Mouse (Mus musculus) heart, embryonic 14.5 days (tissue): ENCODE measurements around the gene Ppp2r5d. TPM values are rescaled to one million over a fixed set of nuclear protein-coding genes. Genes with fewer than 3 reads are reported as not detected.

Experiments used
- ATAC-seq: fragments of 200-750 bp; cut with Nextera tagmentation; 2 replicates; pipeline ENCODE4 v1.8.0; 2017; ENCODE audit warnings: low read depth, moderate TSS enrichment; ENCODE audit not compliant: insufficient number of reproducible peaks, insufficient read depth, low FRiP score
- H3K27ac ChIP-seq, 2 experiments: fragments of 200-500 bp in 1 of 2; fragments of 300-500 bp in 1 of 2; sonication (generic) in 1 of 2; replicated peaks in 1 of 2; 2 replicates each; pipeline ENCODE4 v1.5.1; 2012 to 2014; ENCODE audit warnings: low read depth in 2 of 2, low read length in 2 of 2, control low read depth in 1 of 2, mild to moderate bottlenecking in 1 of 2, mixed read lengths in 1 of 2; ENCODE audit not compliant: control insufficient read depth in 1 of 2, insufficient read depth in 1 of 2
- H3K27me3 ChIP-seq: fragments of 300-500 bp; sonication (generic); 2 replicates; pipeline ENCODE4 v1.6.1; 2014; ENCODE audit warnings: mild to moderate bottlenecking, low read length, control low read depth; ENCODE audit not compliant: control insufficient read depth, insufficient read depth
- H3K36me3 ChIP-seq: fragments of 300-500 bp; sonication (generic); 2 replicates; pipeline ENCODE4 v1.6.1; 2014; ENCODE audit warnings: mild to moderate bottlenecking, control low read depth, low read length, mixed read lengths; ENCODE audit not compliant: control insufficient read depth, insufficient read depth
- H3K4me1 ChIP-seq, 2 experiments: fragments of 200-500 bp in 1 of 2; fragments of 300-500 bp in 1 of 2; sonication (generic) in 1 of 2; 2 replicates each; pipeline ENCODE4 v1.6.1; 2012 to 2014; ENCODE audit warnings: low read length in 2 of 2, control low read depth in 1 of 2, mixed read lengths in 1 of 2; ENCODE audit not compliant: control insufficient read depth in 2 of 2, insufficient read depth in 2 of 2
- H3K4me2 ChIP-seq: fragments of 300-500 bp; sonication (generic); 2 replicates; pipeline ENCODE4 v1.6.1; 2014; ENCODE audit warnings: mild to moderate bottlenecking, low read length
- H3K4me3 ChIP-seq, 2 experiments: fragments of 200-500 bp in 1 of 2; fragments of 300-500 bp in 1 of 2; sonication (generic) in 1 of 2; 2 replicates each; pipeline ENCODE4 v1.5.1; 2012 to 2014; ENCODE audit warnings: low read length in 2 of 2, mild to moderate bottlenecking in 2 of 2, control low read depth in 1 of 2, low read depth in 1 of 2, moderate library complexity in 1 of 2; ENCODE audit not compliant: control insufficient read depth in 1 of 2, insufficient read depth in 1 of 2
- H3K9ac ChIP-seq: fragments of 300-500 bp; sonication (generic); 2 replicates; pipeline ENCODE4 v1.6.1; 2014; ENCODE audit warnings: mild to moderate bottlenecking, low read length
- H3K9me3 ChIP-seq: fragments of 300-500 bp; sonication (generic); 2 replicates; pipeline ENCODE4 v1.6.1; 2016; ENCODE audit warnings: low read length, control low read depth; ENCODE audit not compliant: control insufficient read depth
- WGBS: fragments of 180-500 bp; shearing (Covaris S2); extraction: QIAGEN DNeasy Blood & Tissue Kit; methylation state at CpG from one replicate; pipeline ENCODE4 v1.1.7; 2014; 5-methylcytosine and 5-hydroxymethylcytosine counted together
- polyA plus RNA-seq: library from polyadenylated mRNA; unstranded; fragments of >200 nt; fragmentation: Nextera tagmentation; extraction: Ambion mirVana; gene quantifications from 2 replicates; pipeline ENCODE4 v1.2.1, GENCODE M21; 2014

Ppp2r5d gene
- polyA plus RNA-seq, 1 experiment from 2014 or later, result 46.3 TPM

DNA sequence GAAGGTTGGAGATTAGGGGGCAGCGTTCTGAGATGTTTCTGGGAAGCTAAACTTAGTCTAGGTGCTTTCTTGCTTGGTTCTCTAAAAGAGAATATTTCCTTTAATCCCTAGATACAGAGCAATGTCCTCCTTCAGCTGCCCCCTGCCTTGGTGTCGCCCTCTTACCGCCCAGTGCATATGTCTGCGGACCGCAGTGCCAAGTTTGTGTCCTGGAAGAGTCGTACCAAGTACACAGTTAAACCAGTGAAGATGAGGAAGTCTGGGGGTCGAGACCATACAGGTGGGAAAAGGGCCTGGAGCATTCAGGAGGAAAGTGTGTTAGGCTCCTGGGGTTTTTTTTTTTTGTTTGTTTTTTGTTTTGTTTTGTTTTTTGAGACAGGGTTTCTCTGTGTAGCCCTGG is 57.6 kb downstream of the Ppp2r5d start:
- Histone ChIP-seq H3K4me3 (no peak overlapping the region), H3K4me2 (peak overlapping the region; percentile 76; the same call in 1 of the 2 replicates), H3K27me3 (no peaks in the 10 kb centered on the region), H3K27ac (no peak overlapping the region), H3K9ac (no peak overlapping the region), H3K4me1 (peaks cover 20 to 43% of the 10 kb centered on the region in 2 experiments), H3K36me3 (peaks cover 37% of the 10 kb centered on the region), H3K9me3 (no peaks in the 10 kb centered on the region)
- WGBS, result 88% methylated on average over 7 of the region's 7 CpGs
- ATAC-seq, result no peak

DNA sequence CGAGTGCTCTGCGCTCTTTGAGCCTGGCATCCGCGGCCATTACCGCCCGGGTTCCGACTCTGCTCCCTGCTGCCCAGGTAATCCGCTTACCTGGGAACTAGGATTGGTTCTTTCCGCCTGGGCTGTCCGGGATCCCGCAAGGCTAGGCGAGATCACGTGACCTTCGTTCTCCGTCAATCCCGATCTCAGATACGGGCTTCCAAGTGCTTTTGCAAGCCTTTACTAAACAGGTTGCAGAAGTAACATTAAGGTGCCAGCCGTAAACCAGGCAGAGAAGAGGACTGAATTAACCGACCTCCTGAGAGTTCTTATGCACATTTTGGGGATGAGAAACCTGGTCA is 58.6 kb downstream of the Ppp2r5d start:
- peak overlapping the region; percentile 90 for H3K9ac ChIP-seq
- no peak for ATAC-seq
- H3K4me1 ChIP-seq, result peaks cover 11 to 33% of the 10 kb centered on the region in 2 experiments
- peak overlapping the region; percentile 56 to 87 for H3K27ac ChIP-seq
- H3K9me3 ChIP-seq, result no peaks in the 10 kb centered on the region
- H3K4me3 ChIP-seq, result peak overlapping the region; percentile 64 to 90
- peaks cover 44% of the 10 kb centered on the region for H3K36me3 ChIP-seq
- under 1% methylated on average over 19 of the region's 19 CpGs for WGBS
- no peaks in the 10 kb centered on the region for H3K27me3 ChIP-seq
- peak overlapping the region; percentile 76 for H3K4me2 ChIP-seq

DNA sequence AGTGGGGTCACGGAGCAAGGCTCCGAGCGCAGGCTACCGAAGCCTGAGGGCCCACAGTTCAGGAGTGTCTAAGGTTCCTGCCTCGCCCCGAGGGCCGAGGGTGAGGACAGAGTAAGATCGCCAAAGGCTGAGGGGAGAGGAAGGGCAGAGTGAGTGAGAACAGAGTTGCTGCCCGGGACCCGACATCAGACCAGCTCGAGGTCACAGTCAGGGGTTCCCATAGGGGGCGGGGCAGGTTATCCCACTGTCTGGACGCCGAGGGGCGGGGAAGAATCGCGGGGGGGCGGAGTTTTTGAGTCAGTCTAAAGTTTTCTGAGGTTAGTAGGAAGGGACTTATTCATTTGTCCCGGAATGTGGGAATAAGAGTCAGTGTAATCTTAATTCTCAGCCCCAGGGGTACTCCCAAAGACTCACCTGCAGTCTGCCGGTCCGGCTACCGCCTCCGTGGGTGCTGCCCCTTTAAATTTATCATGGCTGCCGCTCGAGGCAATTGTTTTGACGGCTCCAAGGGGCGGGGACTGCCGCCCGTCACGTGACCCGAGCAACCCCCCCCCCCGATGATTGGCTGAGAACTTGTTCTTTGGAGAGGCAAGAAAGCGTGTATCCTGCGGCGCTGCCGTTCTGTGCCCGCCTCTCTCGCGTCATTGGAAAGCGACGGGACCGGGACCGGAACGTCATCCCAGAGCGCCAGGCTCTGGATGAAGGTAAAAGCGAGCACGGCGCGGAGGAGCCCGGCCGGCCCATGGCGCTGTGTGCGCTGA is 59.2 kb downstream of the Ppp2r5d start, which contains the start of the genes Klc4 and Mrpl2:
Klc4 (minus strand) TSS at position 462 of the 761 bp plus-strand sequence.
Mrpl2 (plus strand) TSS at position 669 of the 761 bp plus-strand sequence.
- H3K36me3 ChIP-seq, result peaks cover 50% of the 10 kb centered on the region
- no peaks in the 10 kb centered on the region for H3K9me3 ChIP-seq
- peaks cover 6 to 29% of the 10 kb centered on the region in 2 experiments; a peak in 3 of 4 replicates for H3K4me1 ChIP-seq
- H3K27ac ChIP-seq, result peak within 1 kb of the TSS; percentile 78 to 87
- under 1% methylated on average over 53 of the region's 53 CpGs for WGBS
- no peaks in the 10 kb centered on the region for H3K27me3 ChIP-seq
- H3K4me2 ChIP-seq, result peak within 1 kb of the TSS; percentile 76
- peak within 1 kb of the TSS; percentile 90 for H3K4me3 ChIP-seq
- H3K9ac ChIP-seq, result peak within 1 kb of the TSS; percentile 90
- peak; percentile 77 for ATAC-seq

DNA sequence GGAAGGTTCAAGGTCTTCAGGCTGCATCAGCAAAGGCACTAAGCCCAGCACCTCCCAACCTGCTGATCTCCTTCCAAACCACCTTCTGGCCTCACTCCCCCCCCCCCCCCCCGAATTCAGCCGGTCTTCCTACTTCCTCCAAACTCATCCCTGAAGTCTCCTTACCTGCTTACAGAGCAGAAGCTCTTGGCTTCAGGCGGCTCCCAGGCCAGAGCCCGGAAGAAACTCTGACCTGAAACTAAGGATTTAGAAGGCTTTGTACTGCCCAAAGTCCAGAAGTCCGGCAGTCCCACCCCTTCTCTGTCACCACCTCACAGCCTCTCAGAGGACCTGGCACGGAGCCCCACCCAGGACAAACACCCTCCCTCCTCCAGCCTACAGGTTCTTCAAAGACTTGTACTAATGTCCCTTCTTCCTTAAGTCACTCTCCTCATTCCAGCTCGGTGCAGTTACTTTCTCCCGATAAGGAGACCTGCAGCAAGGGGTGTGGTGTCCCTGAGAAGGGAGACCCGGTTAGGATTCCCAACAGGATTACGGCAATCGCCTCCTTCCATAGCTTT is 59.9 kb downstream of the Ppp2r5d start:
- Histone ChIP-seq H3K36me3 (peaks cover 57% of the 10 kb centered on the region), H3K27ac (peak overlapping the region; percentile 78), H3K9me3 (no peaks in the 10 kb centered on the region), H3K4me1 (peaks cover 6 to 29% of the 10 kb centered on the region in 2 experiments; a peak in 3 of 4 replicates), H3K27me3 (no peaks in the 10 kb centered on the region), H3K9ac (peak overlapping the region; percentile 90), H3K4me2 (peak overlapping the region; percentile 76), H3K4me3 (peak overlapping the region; percentile 90)
- 8% methylated on average over 11 of the region's 11 CpGs for WGBS
- ATAC-seq, result no peak

DNA sequence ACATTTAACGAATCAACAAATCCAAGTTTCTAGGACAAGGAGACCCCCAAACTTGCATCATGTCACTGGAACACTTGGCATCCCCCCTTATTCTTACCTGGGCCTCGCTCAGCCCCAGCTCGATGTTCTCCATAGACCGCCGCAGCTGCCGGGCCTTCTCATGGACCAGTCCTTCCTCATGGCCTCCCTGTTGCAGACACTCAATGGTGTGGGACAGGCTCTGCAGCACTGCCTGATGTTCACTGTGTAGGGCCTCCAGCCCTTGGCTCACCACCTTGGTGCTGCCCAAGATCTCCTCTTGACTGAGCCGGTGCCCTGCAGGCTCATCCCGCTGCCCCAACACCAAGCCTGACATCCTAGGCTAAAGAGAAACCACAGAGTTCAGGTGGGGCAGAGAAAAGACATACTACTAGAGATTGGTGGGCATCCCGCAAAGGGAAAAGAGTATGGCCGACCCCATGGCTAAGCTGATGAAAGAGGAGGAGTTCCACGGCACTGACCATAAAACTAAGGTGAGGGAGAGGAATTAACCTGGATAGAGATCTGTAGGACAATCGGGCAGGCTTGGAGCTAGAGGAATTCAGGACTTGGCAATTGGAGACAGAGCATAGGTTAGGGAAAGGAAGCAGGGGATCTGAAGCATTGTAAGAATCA is 60.6 kb downstream of the Ppp2r5d start:
- Histone ChIP-seq H3K4me3 (peak overlapping the region in 1 of 2 experiments; percentile 90; a peak in 2 of 4 replicates), H3K4me1 (peaks cover 2 to 21% of the 10 kb centered on the region in 2 experiments; a peak in 3 of 4 replicates), H3K27ac (peak overlapping the region in 1 of 2 experiments; percentile 78; a peak in 1 of 4 replicates), H3K36me3 (peaks cover 62% of the 10 kb centered on the region), H3K4me2 (peak overlapping the region; percentile 76), H3K27me3 (no peaks in the 10 kb centered on the region), H3K9me3 (no peaks in the 10 kb centered on the region), H3K9ac (peak overlapping the region; percentile 90)
- 88% methylated on average over 12 of the region's 12 CpGs for WGBS
- ATAC-seq, result no peak

DNA sequence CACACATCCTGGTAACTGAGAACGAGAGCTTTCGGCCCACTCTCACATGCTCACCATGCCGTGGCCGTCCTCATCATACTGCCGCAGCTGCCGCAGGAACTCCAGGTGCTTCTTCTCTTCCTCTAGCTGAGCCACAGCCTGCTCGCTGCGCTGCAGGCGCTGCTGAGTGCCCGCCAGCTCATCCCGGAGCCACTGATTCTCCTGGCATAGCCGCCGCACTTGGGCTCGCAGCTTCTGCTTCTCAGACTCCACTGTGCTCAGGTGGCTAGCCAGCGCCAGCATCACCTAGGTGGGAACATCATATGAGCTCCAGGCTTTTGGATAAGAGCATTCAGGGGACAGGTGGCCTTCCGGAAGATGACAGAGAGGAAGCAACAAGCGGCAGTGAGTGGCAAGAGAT is 62.9 kb downstream of the Ppp2r5d start:
- Histone ChIP-seq H3K4me2 (no peak overlapping the region), H3K4me3 (no peak overlapping the region), H3K27me3 (no peaks in the 10 kb centered on the region), H3K36me3 (peaks cover 52% of the 10 kb centered on the region), H3K9ac (no peak overlapping the region), H3K4me1 (peaks cover 2 to 22% of the 10 kb centered on the region in 2 experiments; a peak in 3 of 4 replicates), H3K27ac (no peak overlapping the region), H3K9me3 (no peaks in the 10 kb centered on the region)
- ATAC-seq, result no peak
- WGBS, result 78% methylated on average over 17 of the region's 17 CpGs

DNA sequence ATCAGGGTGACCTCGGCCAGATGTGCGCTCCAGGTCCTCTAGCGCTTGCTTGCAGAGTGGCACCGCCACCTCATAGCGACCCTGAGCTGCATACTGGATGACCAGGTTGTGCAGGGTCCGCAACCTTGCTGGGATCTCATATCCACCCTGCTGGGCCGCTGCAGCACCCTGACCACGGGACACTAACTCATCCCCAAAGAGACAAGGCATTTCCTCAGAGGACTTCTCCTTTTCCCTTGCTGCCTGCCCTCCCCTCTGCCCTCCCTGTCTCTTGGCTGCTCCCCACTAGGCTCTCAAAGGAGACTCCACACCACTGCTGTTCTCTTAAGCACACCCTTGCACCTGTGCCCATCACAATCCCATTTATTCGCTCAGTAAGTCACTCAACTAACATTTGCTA is 65.0 kb downstream of the Ppp2r5d start:
- Histone ChIP-seq H3K27me3 (no peaks in the 10 kb centered on the region), H3K9ac (no peak overlapping the region), H3K4me3 (no peak overlapping the region), H3K4me1 (peaks cover 4 to 17% of the 10 kb centered on the region in 2 experiments; a peak in 2 of 4 replicates), H3K27ac (no peak overlapping the region), H3K9me3 (no peaks in the 10 kb centered on the region), H3K36me3 (peaks cover 67% of the 10 kb centered on the region), H3K4me2 (no peak overlapping the region)
- WGBS, result 72% methylated on average over 9 of the region's 9 CpGs
- ATAC-seq, result no peak
